Mouse (Mus musculus) embryonic fibroblast, embryonic 13.5 days (primary cell): ENCODE measurements at regions not wholly inside any gene's neighbourhood (a gene's known extent, or its start where the extent isn't known, plus 50 kb on each side); places are given as distances from the start of the nearest gene placed in this dataset.

ENCODE experiments used
- CTCF ChIP-seq: IDR thresholded peaks from 2 replicates; pipeline ENCODE4 v1.5.1; 2011; ENCODE audit warnings: mild to moderate bottlenecking, control low read depth, low read length, moderate library complexity, borderline replicate concordance; ENCODE audit not compliant: insufficient read depth
- POLR2A ChIP-seq: IDR thresholded peaks from 2 replicates; pipeline ENCODE4 v1.6.1; 2011; ENCODE audit warnings: low read depth, mild to moderate bottlenecking, control low read depth, low read length, moderate library complexity

DNA sequence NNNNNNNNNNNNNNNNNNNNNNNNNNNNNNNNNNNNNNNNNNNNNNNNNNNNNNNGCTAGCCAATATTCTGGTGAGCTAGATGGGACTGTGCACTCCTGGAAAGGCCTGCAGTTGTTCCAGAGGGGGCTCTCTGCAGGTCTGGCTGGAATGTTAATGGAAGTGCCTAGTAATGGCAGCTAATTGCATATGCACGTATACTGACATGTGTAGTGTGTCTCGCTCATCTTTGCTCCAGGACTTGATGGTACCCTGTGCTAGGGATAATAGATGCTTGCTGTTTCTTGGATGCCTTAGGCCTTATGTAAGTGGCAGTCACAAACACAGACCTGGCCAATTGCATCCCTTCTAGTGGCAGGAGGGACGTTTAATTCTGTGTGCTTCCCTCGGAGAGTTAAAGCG is 560.0 kb upstream of the 3110018I06Rik start:
- no peak for TF ChIP-seq POLR2A
- TF ChIP-seq CTCF, result no peak
